Comparison of ENCODE assay signal across 8 mouse cellular contexts in the genomic region with DNA sequence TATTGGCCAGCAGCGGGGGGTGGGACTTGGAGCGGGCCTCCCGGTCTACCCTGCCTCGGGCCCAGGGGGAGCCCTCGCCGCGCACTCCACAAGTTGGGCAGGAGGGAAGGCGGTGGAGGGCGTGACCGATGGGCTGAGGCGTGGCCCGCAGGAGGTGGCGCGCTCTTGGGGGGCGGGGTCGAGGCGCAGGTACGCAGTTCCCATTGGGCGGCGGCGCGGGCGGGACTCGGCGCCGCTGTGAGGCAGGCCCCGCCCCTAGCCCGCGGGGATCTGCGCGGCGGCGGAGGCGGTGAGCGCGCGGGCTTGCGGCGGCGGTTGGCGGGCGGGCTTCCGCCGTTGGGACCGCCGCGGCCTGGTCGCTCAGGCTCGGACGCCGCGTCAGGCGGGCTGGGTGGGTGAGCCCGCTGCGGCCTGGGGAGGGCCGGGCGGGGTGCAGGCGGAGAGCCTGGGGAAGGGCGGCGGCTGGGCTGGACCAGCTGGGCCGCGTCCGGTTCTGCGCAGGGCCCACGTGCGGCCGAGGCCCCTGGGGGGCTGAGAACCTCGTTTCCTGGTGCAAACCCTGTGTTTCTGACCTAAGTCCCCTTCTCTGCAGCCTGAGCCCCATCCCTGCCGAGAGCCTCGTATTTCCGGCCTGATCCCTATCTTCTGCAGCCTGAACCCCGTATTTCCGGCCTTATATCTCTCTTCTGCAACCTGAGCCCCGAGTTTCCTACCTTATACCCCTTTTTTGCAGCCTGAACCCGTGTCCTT. TPM values are rescaled to one million over a fixed set of nuclear protein-coding genes. Genes with fewer than 3 reads are reported as not detected.
DNase-seq lines count a peak whose midpoint lies in the region; ATAC-seq and TF ChIP-seq lines count a peak whose summit lies in the region.

A gene (plus strand): TSS at position 19 of the 750 bp plus-strand sequence.

- peak within 1 kb of the TSS; percentile 87 for H3K4me3 ChIP-seq in embryonic facial prominence, embryonic 13.5 days
- peak within 1 kb of the TSS; percentile 87 for H3K4me3 ChIP-seq in kidney, adult 2 months (ENCODE audit: insufficient read depth, low read depth, low read length)
- peak within 1 kb of the TSS; percentile 93 for H3K4me3 ChIP-seq in limb, embryonic 12.5 days (replicated peaks)
- H3K4me3 ChIP-seq in midbrain, embryonic 15.5 days, result peak within 1 kb of the TSS; percentile 75

- peak within 1 kb of the TSS; percentile 87 for H3K4me2 ChIP-seq in embryonic facial prominence, embryonic 13.5 days
- H3K4me2 ChIP-seq in limb, embryonic 12.5 days, result peak within 1 kb of the TSS; percentile 91
- peak within 1 kb of the TSS; percentile 94 for H3K4me2 ChIP-seq in midbrain, embryonic 15.5 days

- H3K27ac ChIP-seq in embryonic facial prominence, embryonic 13.5 days, result peak within 1 kb of the TSS; percentile 97
- peak within 1 kb of the TSS; percentile 92 for H3K27ac ChIP-seq in kidney, adult 2 months (ENCODE audit: insufficient read depth, low read depth, low read length)
- H3K27ac ChIP-seq in limb, embryonic 12.5 days, result peak within 1 kb of the TSS; percentile 95
- H3K27ac ChIP-seq in midbrain, embryonic 15.5 days, result peak within 1 kb of the TSS; percentile 97

- peak; percentile 55 for TF ChIP-seq CTCF in kidney, adult 2 months (conservative IDR thresholded peaks at IDR 0.05; ENCODE audit: insufficient read depth, insufficient read length, low read depth, low read length)

- peaks cover 46% of the 10 kb centered on the region for H3K4me1 ChIP-seq in embryonic facial prominence, embryonic 13.5 days
- peaks cover 13% of the 10 kb centered on the region for H3K4me1 ChIP-seq in kidney, adult 2 months (ENCODE audit: control insufficient read depth, insufficient read depth, low read length)
- H3K4me1 ChIP-seq in limb, embryonic 12.5 days (replicated peaks), result peaks cover 47% of the 10 kb centered on the region
- peaks cover 44% of the 10 kb centered on the region for H3K4me1 ChIP-seq in midbrain, embryonic 15.5 days

- no peak for TF ChIP-seq POLR2A in kidney, adult 2 months (IDR thresholded peaks at IDR 0.05; ENCODE audit: low read depth, low read length)

- peaks cover 25% of the 10 kb centered on the region for H3K36me3 ChIP-seq in embryonic facial prominence, embryonic 13.5 days
- H3K36me3 ChIP-seq in kidney, adult 2 months (ENCODE audit: control insufficient read depth, insufficient read depth, low read length), result no peaks in the 10 kb centered on the region
- H3K36me3 ChIP-seq in limb, embryonic 12.5 days, result peaks cover 27% of the 10 kb centered on the region
- H3K36me3 ChIP-seq in midbrain, embryonic 15.5 days (replicated peaks), result no peaks in the 10 kb centered on the region; the same call in 1 of the 2 replicates

- WGBS in embryonic facial prominence, embryonic 13.5 days, result 0% methylated on average over 65 of the region's 75 CpGs
- under 1% methylated on average over 75 of the region's 75 CpGs for WGBS in kidney, adult 2 months
- WGBS in limb, embryonic 12.5 days, result under 1% methylated on average over 73 of the region's 75 CpGs
- WGBS in midbrain, embryonic 15.5 days, result under 1% methylated on average over 60 of the region's 75 CpGs

- no peaks in the 10 kb centered on the region for H3K9me3 ChIP-seq in embryonic facial prominence, embryonic 13.5 days
- H3K9me3 ChIP-seq in limb, embryonic 12.5 days, result no peaks in the 10 kb centered on the region
- no peaks in the 10 kb centered on the region for H3K9me3 ChIP-seq in midbrain, embryonic 15.5 days

- H3K9ac ChIP-seq in embryonic facial prominence, embryonic 13.5 days, result peak within 1 kb of the TSS; percentile 94
- H3K9ac ChIP-seq in limb, embryonic 12.5 days (replicated peaks), result peak within 1 kb of the TSS; percentile 94
- peak within 1 kb of the TSS; percentile 88 for H3K9ac ChIP-seq in midbrain, embryonic 15.5 days

- peak; percentile 98 for ATAC-seq in embryonic facial prominence, embryonic 13.5 days (ENCODE audit: insufficient number of reproducible peaks, insufficient read depth, low FRiP score, low TSS enrichment, low read depth)
- peak; percentile 98 for ATAC-seq in limb, embryonic 12.5 days (ENCODE audit: insufficient number of reproducible peaks, insufficient read depth, low FRiP score, low TSS enrichment, low read depth)
- ATAC-seq in midbrain, embryonic 15.5 days (replicated peaks), result peak; percentile 97

- peak; percentile 98 for DNase-seq in 3T3-L1 (ENCODE audit: low read depth, low spot score)
- DNase-seq in adrenal gland, postnatal 36 days, result peak; percentile 99 to 100
- DNase-seq in heart, adult 18-20 months, result peak; percentile 98 to 100
- DNase-seq in kidney, adult 2 months, result peak; percentile 100
- peak; percentile 96 to 97 for DNase-seq in spleen, postnatal 14 days (ENCODE audit: low spot score in 2 of 2)

- H3K27me3 ChIP-seq in embryonic facial prominence, embryonic 13.5 days, result no peaks in the 10 kb centered on the region
- no peaks in the 10 kb centered on the region for H3K27me3 ChIP-seq in kidney, adult 2 months (replicated peaks; ENCODE audit: control insufficient read depth, insufficient read depth, low read length)
- no peaks in the 10 kb centered on the region for H3K27me3 ChIP-seq in limb, embryonic 12.5 days
- H3K27me3 ChIP-seq in midbrain, embryonic 15.5 days (replicated peaks), result no peaks in the 10 kb centered on the region

RNA-seq across cellular contexts. Expression of the gene that starts here (rescaled TPM):
- total RNA-seq in adrenal gland, postnatal 36 days (2021), result 10 to 100 TPM; 20.4 to 21.2 TPM
- 96.1 and 97.6 TPM in 2 replicates for polyA plus RNA-seq in embryonic facial prominence, embryonic 13.5 days (2015; fragmentation: Nextera tagmentation; extraction: Ambion mirVana)
- total RNA-seq in heart, adult 18-20 months (2021), result 10 to 100 TPM; 11.4 to 14.2 TPM
- polyA plus RNA-seq in kidney, adult 2 months (2012; rRNA removed), result 25.6 and 30.4 TPM in 2 replicates
- polyA plus RNA-seq in limb, embryonic 12.5 days (2016; fragmentation: Nextera tagmentation; extraction: Ambion mirVana), result 103 and 112 TPM in 2 replicates
- polyA plus RNA-seq in midbrain, embryonic 15.5 days (2015; fragmentation: Nextera tagmentation; extraction: Ambion mirVana), result 56.4 and 59.5 TPM in 2 replicates

Comparison
In these comparisons a context has a peak if more than half of its experiments do, and no peak if none do; other contexts are left out.
1. Peak in every context shown above with its lines: DNase-seq, ATAC-seq, H3K4me3 ChIP-seq and H3K27ac ChIP-seq.